8 mouse cellular contexts compared by ENCODE assay signal in the genomic region with DNA sequence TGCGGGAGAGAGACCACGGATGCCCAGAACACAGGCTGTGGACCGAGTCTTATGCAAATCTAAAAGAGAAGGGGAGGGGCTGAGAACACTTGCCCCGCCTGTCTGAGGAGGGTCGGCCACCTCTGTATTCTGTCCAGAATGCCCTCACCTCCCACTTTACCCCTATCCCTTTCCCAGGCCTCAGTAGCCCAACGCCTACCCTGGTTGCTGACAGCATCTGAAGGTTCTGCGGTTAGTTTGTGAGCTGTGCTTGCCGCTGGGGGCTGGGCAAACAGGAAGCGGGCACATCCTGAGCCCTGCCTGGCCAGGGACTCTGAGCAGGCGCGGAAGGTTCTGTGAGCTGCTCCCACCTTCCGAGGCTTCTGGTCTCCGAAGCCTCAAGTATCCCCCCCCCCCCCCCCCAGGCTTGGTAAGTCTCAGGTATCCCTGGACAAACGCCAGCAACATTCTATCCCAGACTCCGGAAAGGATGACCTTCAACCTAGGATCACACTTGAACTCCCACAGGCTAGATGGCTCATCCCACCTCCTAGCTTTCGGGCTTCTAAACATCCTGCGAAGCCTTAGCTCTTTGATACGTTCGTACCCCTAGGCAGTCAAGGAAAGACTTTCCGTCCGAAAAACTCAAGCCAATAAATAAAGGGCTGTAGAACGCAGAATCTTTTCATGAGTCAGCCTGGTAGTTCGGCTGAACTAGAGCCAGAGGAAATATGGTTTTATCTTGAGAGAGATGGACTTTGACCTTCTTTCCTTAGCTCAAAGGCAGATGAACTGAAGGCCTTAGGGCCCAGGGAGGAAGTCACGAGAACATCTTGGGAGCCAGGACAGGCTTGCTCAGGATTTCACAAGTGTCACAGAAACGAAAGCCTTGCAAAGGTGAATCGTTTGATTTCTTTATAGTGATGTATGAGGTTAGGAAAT. TPM values are rescaled to one million over a fixed set of nuclear protein-coding genes. Genes with fewer than 3 reads are reported as not detected.
A peak's percentile ranks its signal among the peaks of the same experiment; 100 is the strongest.
DNase-seq lines count a peak whose midpoint lies in the region; ATAC-seq lines count a peak whose summit lies in the region.

No protein-coding gene starts in this region.

- no peak overlapping the region for H3K4me3 ChIP-seq in hindbrain, embryonic 12.5 days
- no peak overlapping the region for H3K4me3 ChIP-seq in hindbrain, embryonic 11.5 days (ENCODE audit: low read depth, low read length)
- H3K4me3 ChIP-seq in megakaryocyte, embryonic 14.5 days (replicated peaks), result peak overlapping the region; percentile 89

- H3K9me3 ChIP-seq in hindbrain, embryonic 12.5 days (replicated peaks), result no peaks in the 10 kb centered on the region
- no peaks in the 10 kb centered on the region for H3K9me3 ChIP-seq in hindbrain, embryonic 11.5 days (ENCODE audit: control insufficient read depth, low read length)
- H3K9me3 ChIP-seq in megakaryocyte, embryonic 14.5 days, result no peaks in the 10 kb centered on the region

- peak overlapping the region; percentile 27; the same call in 1 of the 2 replicates for H3K4me2 ChIP-seq in hindbrain, embryonic 12.5 days (replicated peaks)
- H3K4me2 ChIP-seq in hindbrain, embryonic 11.5 days (replicated peaks; ENCODE audit: low read depth, low read length), result no peak overlapping the region

- intact Hi-C loops in gastrocnemius, postnatal 14 days (cut with DNase I; ENCODE audit: low total_unique reads), result no loop called here

- no peak for DNase-seq in hindbrain, embryonic 11.5 days (ENCODE audit: low spot score)
- DNase-seq in kidney, postnatal 4 days, result peak; percentile 43 to 60
- peak; percentile 81 for DNase-seq in thymus, postnatal 25 days
- DNase-seq in frontal cortex, postnatal 25 days (ENCODE audit: low spot score in 2 of 2), result no peak
- DNase-seq in gastrocnemius, postnatal 14 days, result no peak

- H3K36me3 ChIP-seq in hindbrain, embryonic 12.5 days, result no peaks in the 10 kb centered on the region
- H3K36me3 ChIP-seq in hindbrain, embryonic 11.5 days (ENCODE audit: control insufficient read depth, insufficient read depth, low read length), result no peaks in the 10 kb centered on the region
- H3K36me3 ChIP-seq in megakaryocyte, embryonic 14.5 days (replicated peaks; ENCODE audit: low read length), result peaks cover 5% of the 10 kb centered on the region

- 55% methylated on average over 25 of the region's 26 CpGs for WGBS in hindbrain, embryonic 12.5 days
- WGBS in hindbrain, embryonic 11.5 days, result 59% methylated on average over 23 of the region's 26 CpGs

- H3K27me3 ChIP-seq in hindbrain, embryonic 12.5 days, result no peaks in the 10 kb centered on the region
- no peaks in the 10 kb centered on the region for H3K27me3 ChIP-seq in hindbrain, embryonic 11.5 days (ENCODE audit: control insufficient read depth, insufficient read depth, low read length)
- peaks cover 7% of the 10 kb centered on the region for H3K27me3 ChIP-seq in megakaryocyte, embryonic 14.5 days (replicated peaks)

- ATAC-seq in hindbrain, embryonic 12.5 days (ENCODE audit: low FRiP score), result no peak
- ATAC-seq in hindbrain, embryonic 11.5 days (ENCODE audit: low FRiP score), result no peak
- ATAC-seq in granulocyte monocyte progenitor cell, adult 5-6 weeks (replicated peaks; ENCODE audit: poor library complexity, severe bottlenecking), result peak; percentile 64

- 0 out of 2 replicates have a peak, but pooled peaks cover 3% of the 10 kb centered on the region for H3K4me1 ChIP-seq in hindbrain, embryonic 12.5 days
- no peaks in the 10 kb centered on the region for H3K4me1 ChIP-seq in hindbrain, embryonic 11.5 days (replicated peaks; ENCODE audit: control insufficient read depth, insufficient read depth, low read length)
- peaks cover 72% of the 10 kb centered on the region for H3K4me1 ChIP-seq in megakaryocyte, embryonic 14.5 days

- no peak overlapping the region for H3K27ac ChIP-seq in hindbrain, embryonic 12.5 days
- no peak overlapping the region for H3K27ac ChIP-seq in hindbrain, embryonic 11.5 days (ENCODE audit: low read depth, low read length)

- H3K9ac ChIP-seq in hindbrain, embryonic 12.5 days, result no peak overlapping the region
- no peak overlapping the region for H3K9ac ChIP-seq in hindbrain, embryonic 11.5 days (ENCODE audit: low read depth, low read length)

RNA-seq across cellular contexts. Expression of a gene that starts 2.6 kb away (rescaled TPM):
- polyA plus RNA-seq in hindbrain, embryonic 12.5 days (2016; fragmentation: Nextera tagmentation; extraction: Ambion mirVana), result 1.0 and 1.6 TPM in 2 replicates
- 1.4 and 1.5 TPM in 2 replicates for polyA plus RNA-seq in hindbrain, embryonic 11.5 days (2014; fragmentation: Nextera tagmentation; extraction: Ambion mirVana)
- 58.7 and 63.8 TPM in 2 replicates for total RNA-seq in granulocyte monocyte progenitor cell, adult 5-6 weeks (2014; fragmentation: Nextera tagmentation)
- total RNA-seq in granulocyte monocyte progenitor cell, adult 5-6 weeks (2017), result 74.4 and 84.7 TPM in 2 replicates
- 26.2 and 50.4 TPM in 2 replicates for polyA plus RNA-seq in megakaryocyte, embryonic 14.5 days (2012; ENCODE audit: insufficient read depth, low replicate concordance)
- under 1 TPM; 0.51 to 0.55 TPM for total RNA-seq in gastrocnemius, postnatal 14 days (2021)

RNA-seq across cellular contexts. Expression of a gene that starts 35.1 kb away (rescaled TPM):
- polyA plus RNA-seq in hindbrain, embryonic 12.5 days (2016; fragmentation: Nextera tagmentation; extraction: Ambion mirVana), result 2.3 and 3.3 TPM in 2 replicates
- 2.2 and 2.5 TPM in 2 replicates for polyA plus RNA-seq in hindbrain, embryonic 11.5 days (2014; fragmentation: Nextera tagmentation; extraction: Ambion mirVana)
- total RNA-seq in granulocyte monocyte progenitor cell, adult 5-6 weeks (2014; fragmentation: Nextera tagmentation), result not detected in 2 replicates
- total RNA-seq in granulocyte monocyte progenitor cell, adult 5-6 weeks (2017), result not detected in 2 replicates
- polyA plus RNA-seq in megakaryocyte, embryonic 14.5 days (2012; ENCODE audit: insufficient read depth, low replicate concordance), result 0.26 TPM in 1 of 2 replicates, not detected in the other
- total RNA-seq in gastrocnemius, postnatal 14 days (2021), result 1 to 10 TPM in 1 of 2 experiments, under 1 TPM in 1; 0.49 to 1.7 TPM

Comparison
In these comparisons a context has a peak if more than half of its experiments do, and no peak if none do; other contexts are left out.
1. DNase-seq: peak in kidney, postnatal 4 days (2 of 2) and thymus, postnatal 25 days (single experiment); none in hindbrain, embryonic 11.5 days (single experiment), frontal cortex, postnatal 25 days (0 of 2) and gastrocnemius, postnatal 14 days (single experiment).
2. RNA of a gene that starts 2.6 kb away (polyA plus RNA-seq): 26.2 to 50.4 TPM in megakaryocyte, embryonic 14.5 days; 1.4 to 1.5 TPM in hindbrain, embryonic 11.5 days and 1.0 to 1.6 TPM in hindbrain, embryonic 12.5 days; every median in the first group is over 10 times any median in the second.